Comparison of ENCODE assay signal across 10 mouse cellular contexts in the genomic region with DNA sequence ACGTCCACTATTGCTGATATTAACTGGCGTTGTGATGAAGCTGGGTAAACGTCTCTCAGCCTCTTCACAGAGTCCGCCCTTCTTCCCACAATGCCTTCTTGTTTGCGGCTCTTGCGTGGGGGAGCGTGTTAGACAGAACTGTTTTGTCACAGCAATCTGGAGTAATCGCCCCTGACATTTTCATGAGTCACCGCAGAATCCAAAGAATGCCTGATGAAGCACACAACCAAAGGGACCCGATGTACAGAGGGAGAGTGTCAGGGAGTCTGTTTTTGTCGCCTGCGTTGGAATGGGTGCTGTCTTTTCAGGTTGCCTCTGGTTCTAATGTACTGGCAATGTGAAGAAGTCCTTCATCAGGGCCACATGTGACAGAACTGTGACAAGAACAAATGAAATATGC.
DNase-seq lines count a peak whose midpoint lies in the region; ATAC-seq and TF ChIP-seq lines count a peak whose summit lies in the region.
"Had no signal": no experiment of that assay in that cellular context is flagged by ENCODE, and none has a peak within 500 bp of the region (broad histone marks: within the 10 kb centered on the region; RNA-seq: fewer than 3 reads in every experiment).

No protein-coding gene starts in this region.

- no peaks in the 10 kb centered on the region for H3K27me3 ChIP-seq in kidney, embryonic 15.5 days
- no peaks in the 10 kb centered on the region for H3K27me3 ChIP-seq in kidney, adult 2 months (replicated peaks; ENCODE audit: control insufficient read depth, insufficient read depth, low read length)
- H3K27me3 ChIP-seq in forebrain, embryonic 11.5 days (ENCODE audit: control insufficient read depth, insufficient read depth, low read length), result no peaks in the 10 kb centered on the region
- H3K27me3 ChIP-seq: limb, embryonic 13.5 days had no signal

- H3K9me3 ChIP-seq in kidney, embryonic 15.5 days (replicated peaks), result no peaks in the 10 kb centered on the region
- H3K9me3 ChIP-seq in forebrain, embryonic 11.5 days (ENCODE audit: control insufficient read depth, low read length), result no peaks in the 10 kb centered on the region
- H3K9me3 ChIP-seq: limb, embryonic 13.5 days had no signal

- H3K4me1 ChIP-seq in kidney, embryonic 15.5 days, result peaks cover 50% of the 10 kb centered on the region
- H3K4me1 ChIP-seq in kidney, adult 2 months (ENCODE audit: control insufficient read depth, insufficient read depth, low read length), result no peaks in the 10 kb centered on the region
- no peaks in the 10 kb centered on the region for H3K4me1 ChIP-seq in forebrain, embryonic 11.5 days (replicated peaks; ENCODE audit: control insufficient read depth, insufficient read depth, low read length)

- peak overlapping the region; percentile 19 for H3K27ac ChIP-seq in kidney, embryonic 15.5 days
- no peak overlapping the region for H3K27ac ChIP-seq in kidney, adult 2 months (ENCODE audit: insufficient read depth, low read depth, low read length)
- no peak overlapping the region for H3K27ac ChIP-seq in forebrain, embryonic 11.5 days (ENCODE audit: low read depth, low read length)
- H3K27ac ChIP-seq: limb, embryonic 13.5 days had no signal

- no peak overlapping the region for H3K9ac ChIP-seq in kidney, embryonic 15.5 days
- H3K9ac ChIP-seq in forebrain, embryonic 11.5 days (ENCODE audit: low read length), result no peak overlapping the region
- H3K9ac ChIP-seq: limb, embryonic 13.5 days had no signal

- TF ChIP-seq CTCF in kidney, adult 2 months (conservative IDR thresholded peaks at IDR 0.05; ENCODE audit: insufficient read depth, insufficient read length, low read depth, low read length), result no peak

- TF ChIP-seq POLR2A in kidney, adult 2 months (IDR thresholded peaks at IDR 0.05; ENCODE audit: low read depth, low read length), result no peak

- H3K4me3 ChIP-seq in kidney, embryonic 15.5 days (replicated peaks), result no peak overlapping the region
- no peak overlapping the region for H3K4me3 ChIP-seq in kidney, adult 2 months (ENCODE audit: insufficient read depth, low read depth, low read length)
- H3K4me3 ChIP-seq in forebrain, embryonic 11.5 days (ENCODE audit: low read depth, low read length), result no peak overlapping the region
- H3K4me3 ChIP-seq: limb, embryonic 13.5 days had no signal

- no peaks in the 10 kb centered on the region for H3K36me3 ChIP-seq in kidney, embryonic 15.5 days
- no peaks in the 10 kb centered on the region for H3K36me3 ChIP-seq in kidney, adult 2 months (ENCODE audit: control insufficient read depth, insufficient read depth, low read length)
- no peaks in the 10 kb centered on the region for H3K36me3 ChIP-seq in forebrain, embryonic 11.5 days (ENCODE audit: control insufficient read depth, insufficient read depth, low read length)
- H3K36me3 ChIP-seq: limb, embryonic 13.5 days had no signal

- no peak for ATAC-seq in kidney, embryonic 15.5 days (replicated peaks; ENCODE audit: low FRiP score)
- ATAC-seq in forebrain, embryonic 11.5 days (replicated peaks; ENCODE audit: low FRiP score), result no peak

- no peak overlapping the region for H3K4me2 ChIP-seq in kidney, embryonic 15.5 days
- no peak overlapping the region for H3K4me2 ChIP-seq in forebrain, embryonic 11.5 days (ENCODE audit: low read depth, low read length, severe bottlenecking)
- H3K4me2 ChIP-seq: limb, embryonic 13.5 days had no signal

- 34% methylated on average over 12 of the region's 12 CpGs for WGBS in kidney, embryonic 15.5 days
- 64% methylated on average over 12 of the region's 12 CpGs for WGBS in kidney, adult 2 months
- WGBS in forebrain, embryonic 11.5 days, result 80% methylated on average over 12 of the region's 12 CpGs

- no peak for DNase-seq in kidney, adult 2 months
- peak; percentile 76 for DNase-seq in 3T3-L1 (ENCODE audit: low read depth, low spot score)
- DNase-seq in adrenal gland, adult 8-10 months, result peak; percentile 70
- peak; percentile 85 for DNase-seq in layer of hippocampus, adult 9-11 months
- no peak for DNase-seq in forebrain, embryonic 11.5 days (ENCODE audit: low spot score)
- no peak for DNase-seq in gastrocnemius, adult 8-10 months (ENCODE audit: low spot score in 2 of 2)
- no peak for DNase-seq in gastrocnemius, postnatal 10 days
- DNase-seq: spleen, adult 18-20 months had no signal

Comparison
In these comparisons a context has a peak if more than half of its experiments do, and no peak if none do; other contexts are left out.
1. DNase-seq: peak in 3T3-L1 (single experiment), adrenal gland, adult 8-10 months (single experiment) and layer of hippocampus, adult 9-11 months (single experiment); none in kidney, adult 2 months (single experiment), forebrain, embryonic 11.5 days (single experiment), gastrocnemius, adult 8-10 months (0 of 2) and gastrocnemius, postnatal 10 days (single experiment).